Mouse (Mus musculus) liver, embryonic 11.5 days (tissue): ENCODE data around the gene Gm4884. TPM values are rescaled to one million over a fixed set of nuclear protein-coding genes. Genes with fewer than 3 reads are reported as not detected.
"Not testable (repeated sequence)": the region's sequence is repeated elsewhere in the genome, so short reads cannot be mapped to it uniquely, and the experiment has no call there.

Experiments used
- ATAC-seq: fragments of 200-750 bp; cut with Nextera tagmentation; replicated peaks from 2 replicates; pipeline ENCODE4 v1.8.0; 2017; ENCODE audit warnings: moderate number of reproducible peaks, mild to moderate bottlenecking, moderate TSS enrichment, moderate library complexity; ENCODE audit not compliant: low FRiP score
- DNase-seq: peaks from one replicate; pipeline ENCODE4 v3.0.0-alpha.2; 2017; ENCODE audit warnings: low spot score
- H3K27ac ChIP-seq: fragments of 300-500 bp; sonication (generic); 2 replicates; pipeline ENCODE4 v1.5.1; 2014; ENCODE audit warnings: mild to moderate bottlenecking, low read depth, low read length, control low read depth
- H3K27me3 ChIP-seq: fragments of 300-500 bp; sonication (generic); replicated peaks from 2 replicates; pipeline ENCODE4 v1.6.1; 2014; ENCODE audit warnings: low read length, mixed read lengths; ENCODE audit not compliant: control insufficient read depth, insufficient read depth
- H3K36me3 ChIP-seq: fragments of 300-500 bp; sonication (generic); 2 replicates; pipeline ENCODE4 v1.6.1; 2014; ENCODE audit warnings: mild to moderate bottlenecking, low read length, moderate library complexity, mixed read lengths; ENCODE audit not compliant: control insufficient read depth, insufficient read depth
- H3K4me1 ChIP-seq: fragments of 300-500 bp; sonication (generic); replicated peaks from 2 replicates; pipeline ENCODE4 v1.6.1; 2014; ENCODE audit warnings: low read length, mixed read lengths; ENCODE audit not compliant: control insufficient read depth, insufficient read depth
- H3K4me2 ChIP-seq: fragments of 300-500 bp; sonication (generic); 2 replicates; pipeline ENCODE4 v1.6.1; 2014; ENCODE audit warnings: mild to moderate bottlenecking, control low read depth, moderate library complexity
- H3K4me3 ChIP-seq: fragments of 300-500 bp; sonication (generic); 2 replicates; pipeline ENCODE4 v1.5.1; 2014; ENCODE audit warnings: low read depth, low read length, control low read depth
- H3K9ac ChIP-seq: fragments of 300-500 bp; sonication (generic); 2 replicates; pipeline ENCODE4 v1.6.1; 2014; ENCODE audit warnings: low read depth, low read length, control low read depth
- H3K9me3 ChIP-seq: fragments of 300-500 bp; sonication (generic); 2 replicates; pipeline ENCODE4 v1.6.1; 2016; ENCODE audit warnings: low read length, inconsistent platforms, mixed read lengths; ENCODE audit not compliant: control insufficient read depth
- WGBS: fragments of 180-500 bp; shearing (Covaris S2); extraction: QIAGEN DNeasy Blood & Tissue Kit; methylation state at CpG from one replicate; pipeline ENCODE4 v1.1.7; 2014; 5-methylcytosine and 5-hydroxymethylcytosine counted together
- polyA plus RNA-seq: library from polyadenylated mRNA; unstranded; fragments of >200 nt; fragmentation: Nextera tagmentation; extraction: Ambion mirVana; gene quantifications from 2 replicates; pipeline ENCODE4 v1.2.1, GENCODE M21; 2014

Gene Gm4884
- not detected in 2 replicates for polyA plus RNA-seq

- not testable (repeated sequence) for H3K9me3 ChIP-seq, H3K9ac ChIP-seq, H3K27ac ChIP-seq, H3K36me3 ChIP-seq, H3K4me2 ChIP-seq, H3K4me3 ChIP-seq, H3K4me1 ChIP-seq, ATAC-seq, H3K27me3 ChIP-seq, DNase-seq
- WGBS, result 88% methylated on average over 1 of the region's 1 CpGs
Measured at GRCm38 (mm10) chr7:41032419-41032818, at the start of gene Gm4884. Gene Gm4884 (plus strand): TSS chr7:41032719.

DNA sequence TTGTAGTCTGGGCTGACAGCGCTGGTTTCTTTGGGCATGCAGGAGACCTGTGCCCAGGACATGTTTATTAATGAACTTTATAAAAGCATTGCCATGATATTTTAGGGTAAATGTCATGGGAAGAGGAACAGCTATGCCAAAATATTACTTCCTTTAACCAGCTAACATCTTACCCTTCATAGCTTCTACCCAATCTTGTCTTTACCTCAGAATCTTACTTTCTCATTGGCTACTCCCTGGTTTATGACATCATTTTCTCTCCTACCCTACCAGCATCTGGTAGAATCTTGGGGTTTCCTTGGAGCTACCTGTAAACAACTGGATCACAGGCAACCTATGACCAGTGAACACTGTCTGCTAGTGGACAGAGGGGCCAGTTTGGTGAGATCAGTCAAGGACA is 45.3 kb upstream of the Gm4884 start, which contains the start of gene 4930433I11Rik:
Gene 4930433I11Rik (plus strand): TSS at position 301 of the 400 bp plus-strand sequence.
- H3K4me1 ChIP-seq, result no peaks in the 10 kb centered on the region
- ATAC-seq (no peak), DNase-seq (no peak)
- H3K4me2 ChIP-seq, result no peak within 1 kb of the TSS
- H3K4me3 ChIP-seq, result no peak within 1 kb of the TSS
- no peak within 1 kb of the TSS for H3K27ac ChIP-seq
- H3K36me3 ChIP-seq, result no peaks in the 10 kb centered on the region
- WGBS, result 74% methylated on average over 1 of the region's 1 CpGs
- no peak within 1 kb of the TSS for H3K9ac ChIP-seq
- H3K9me3 ChIP-seq, result no peaks in the 10 kb centered on the region
- no peaks in the 10 kb centered on the region for H3K27me3 ChIP-seq

- H3K4me1 ChIP-seq, H3K4me3 ChIP-seq, H3K4me2 ChIP-seq, H3K36me3 ChIP-seq, DNase-seq, H3K27me3 ChIP-seq, H3K9me3 ChIP-seq, H3K27ac ChIP-seq, ATAC-seq, H3K9ac ChIP-seq: not testable (repeated sequence)
- 60% methylated on average over 3 of the region's 3 CpGs for WGBS
Measured at GRCm38 (mm10) chr7:41044058-41044457, 11.5 kb downstream of the Gm4884 start.

Other genes starting within 250 kb of the Gm4884 start
- 0.36 and 0.99 TPM in 2 replicates for gene Vstm2b, start 134.4 kb upstream of the Gm4884 start, polyA plus RNA-seq
- gene 4930433I11Rik, start 45.2 kb upstream of the Gm4884 start, polyA plus RNA-seq, result not detected in 2 replicates
- gene Gm5592, start 121.1 kb downstream of the Gm4884 start, polyA plus RNA-seq, result not detected in 2 replicates